Mouse (Mus musculus) lung, embryonic 14.5 days (tissue): Measurements from ENCODE around the gene Slc25a38. TPM values are rescaled to one million over a fixed set of nuclear protein-coding genes. Genes with fewer than 3 reads are reported as not detected.

Experiments used
- ATAC-seq: fragments of 200-750 bp; cut with Nextera tagmentation; 2 replicates; pipeline ENCODE4 v1.8.0; 2017; ENCODE audit warnings: mild to moderate bottlenecking, moderate TSS enrichment, moderate library complexity; ENCODE audit not compliant: insufficient read depth
- DNase-seq: peaks from one replicate; pipeline ENCODE4 v3.0.0-alpha.2; 2015
- H3K27ac ChIP-seq: fragments of 300-500 bp; sonication (generic); 2 replicates; pipeline ENCODE4 v1.5.1; 2014; ENCODE audit warnings: low read depth, mild to moderate bottlenecking, moderate library complexity
- H3K27me3 ChIP-seq: fragments of 300-500 bp; sonication (generic); 2 replicates; pipeline ENCODE4 v1.6.1; 2014; ENCODE audit warnings: low read length, control low read depth; ENCODE audit not compliant: insufficient read depth
- H3K36me3 ChIP-seq: fragments of 300-500 bp; sonication (generic); 2 replicates; pipeline ENCODE4 v1.6.1; 2014; ENCODE audit warnings: control low read depth; ENCODE audit not compliant: insufficient read depth
- H3K4me1 ChIP-seq: fragments of 300-500 bp; sonication (generic); 2 replicates; pipeline ENCODE4 v1.6.1; 2014; ENCODE audit warnings: antibody characterized with exemption, control low read depth; ENCODE audit not compliant: insufficient read depth
- H3K4me2 ChIP-seq: fragments of 300-500 bp; sonication (generic); 2 replicates; pipeline ENCODE4 v1.6.1; 2014; ENCODE audit warnings: mild to moderate bottlenecking
- H3K4me3 ChIP-seq: fragments of 300-500 bp; sonication (generic); 2 replicates; pipeline ENCODE4 v1.5.1; 2014; ENCODE audit warnings: low read depth, low read length
- H3K9ac ChIP-seq: fragments of 300-500 bp; sonication (generic); 2 replicates; pipeline ENCODE4 v1.6.1; 2014
- H3K9me3 ChIP-seq: fragments of 300-500 bp; sonication (generic); 2 replicates; pipeline ENCODE4 v1.6.1; 2016; ENCODE audit warnings: low read depth, low read length, control low read depth
- CTCF ChIP-seq: IDR thresholded peaks from 2 replicates; pipeline ENCODE4 v1.5.1; 2016; ENCODE audit warnings: antibody characterized with exemption, low read depth
- WGBS: fragments of 180-500 bp; shearing (Covaris S2); extraction: QIAGEN DNeasy Blood & Tissue Kit; methylation state at CpG from one replicate; pipeline ENCODE4 v1.1.7; 2014; 5-methylcytosine and 5-hydroxymethylcytosine counted together
- polyA plus RNA-seq: library from polyadenylated mRNA; unstranded; fragments of >200 nt; fragmentation: Nextera tagmentation; extraction: Ambion mirVana; gene quantifications from 2 replicates; pipeline ENCODE4 v1.2.1, GENCODE M21; 2014

Slc25a38 gene
- polyA plus RNA-seq, 1 experiment from 2014 or later: 31.4 TPM

GRCm38 (mm10) chr9:120074516-120074915 lies 35.7 kb upstream of the Slc25a38 start:
- 78% methylated on average over 7 of the region's 7 CpGs for WGBS
- no peaks in the 10 kb centered on the region for H3K27me3 ChIP-seq
- H3K4me1 ChIP-seq: no peaks in the 10 kb centered on the region
- H3K9me3 ChIP-seq: no peaks in the 10 kb centered on the region
- no peak overlapping the region for H3K9ac ChIP-seq
- no peak for DNase-seq
- no peaks in the 10 kb centered on the region for H3K36me3 ChIP-seq
- TF ChIP-seq CTCF: no peak
- H3K4me2 ChIP-seq: no peak overlapping the region
- H3K4me3 ChIP-seq: no peak overlapping the region
- ATAC-seq: no peak
- H3K27ac ChIP-seq: no peak overlapping the region

DNA sequence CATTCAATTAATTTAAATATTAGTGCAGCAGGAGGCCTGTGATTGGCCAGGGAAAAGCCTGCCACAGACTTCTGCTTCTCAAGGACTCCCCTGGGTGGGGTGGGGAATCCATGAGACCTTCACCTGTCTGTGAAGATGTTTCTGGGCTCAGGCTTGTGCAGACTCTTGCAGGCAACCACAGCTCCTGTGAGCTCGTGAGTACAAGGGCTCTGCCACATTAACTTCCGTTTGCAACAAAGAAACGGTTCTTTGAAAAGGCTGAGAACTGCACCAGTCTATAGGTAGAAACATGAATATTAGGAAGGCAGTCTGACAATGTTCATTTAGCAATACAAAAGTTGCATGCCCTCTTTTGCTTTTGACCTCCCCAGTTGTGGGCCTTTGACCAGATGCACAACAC lies 31.9 kb upstream of the Slc25a38 start:
- Histone ChIP-seq H3K4me1 (no peaks in the 10 kb centered on the region), H3K27me3 (no peaks in the 10 kb centered on the region), H3K9ac (no peak overlapping the region), H3K4me3 (no peak overlapping the region), H3K27ac (no peak overlapping the region), H3K9me3 (no peaks in the 10 kb centered on the region), H3K36me3 (no peaks in the 10 kb centered on the region), H3K4me2 (no peak overlapping the region)
- DNase-seq: no peak
- TF ChIP-seq CTCF: no peak
- ATAC-seq: no peak
- 74% methylated on average over 3 of the region's 3 CpGs for WGBS

GRCm38 (mm10) chr9:120079901-120080300 lies 30.3 kb upstream of the Slc25a38 start:
- no peak overlapping the region for H3K27ac ChIP-seq
- TF ChIP-seq CTCF: no peak
- no peak overlapping the region for H3K4me3 ChIP-seq
- no peak overlapping the region for H3K9ac ChIP-seq
- DNase-seq (no peak), ATAC-seq (no peak)
- no peak overlapping the region for H3K4me2 ChIP-seq
- no peaks in the 10 kb centered on the region for H3K4me1 ChIP-seq
- H3K27me3 ChIP-seq: no peaks in the 10 kb centered on the region
- WGBS: 64% methylated on average over 7 of the region's 7 CpGs
- no peaks in the 10 kb centered on the region for H3K9me3 ChIP-seq
- H3K36me3 ChIP-seq: no peaks in the 10 kb centered on the region

DNA sequence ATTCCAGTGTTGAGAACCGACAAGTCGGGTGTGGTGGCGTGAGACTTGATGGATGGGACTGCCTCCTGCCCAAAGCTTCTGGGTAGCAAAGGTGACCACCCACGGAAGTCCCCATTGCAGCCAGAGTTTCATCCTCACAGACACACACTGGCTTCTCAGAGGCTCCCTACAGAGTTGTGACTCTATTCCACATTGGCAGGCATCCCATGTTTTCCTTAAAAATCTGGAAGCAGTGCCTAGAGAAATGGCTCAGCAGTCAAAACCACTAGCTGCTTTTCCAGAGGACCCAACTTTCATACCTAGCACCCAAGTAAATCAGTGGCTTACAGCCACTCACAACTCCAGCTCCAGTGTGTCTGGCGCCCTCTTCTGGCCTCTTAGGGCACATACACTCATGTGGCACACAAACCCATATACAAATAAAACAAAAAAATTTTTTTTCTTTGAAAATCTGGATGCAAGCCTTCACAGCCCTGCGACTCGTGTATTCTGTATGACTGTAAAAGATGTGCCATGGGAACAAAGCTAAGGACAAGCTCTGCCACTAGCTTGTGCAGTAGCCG lies 29.5 kb upstream of the Slc25a38 start:
- ATAC-seq: no peak
- WGBS: 63% methylated on average over 8 of the region's 8 CpGs

GRCm38 (mm10) chr9:120081247-120081646 lies 28.9 kb upstream of the Slc25a38 start:
- no peak for ATAC-seq
- H3K4me2 ChIP-seq: no peak overlapping the region
- no peaks in the 10 kb centered on the region for H3K36me3 ChIP-seq
- H3K4me1 ChIP-seq: no peaks in the 10 kb centered on the region
- no peaks in the 10 kb centered on the region for H3K27me3 ChIP-seq
- H3K4me3 ChIP-seq: no peak overlapping the region
- WGBS: 68% methylated on average over 6 of the region's 6 CpGs
- no peak overlapping the region for H3K27ac ChIP-seq
- peak; percentile 13 for DNase-seq
- H3K9me3 ChIP-seq: no peaks in the 10 kb centered on the region
- no peak overlapping the region for H3K9ac ChIP-seq
- TF ChIP-seq CTCF: peak; percentile 31

More for the DNA sequence above, 29.5 kb upstream of the Slc25a38 start:
- DNase-seq: peak; percentile 46
- no peak overlapping the region for H3K9ac ChIP-seq
- no peaks in the 10 kb centered on the region for H3K36me3 ChIP-seq
- peak; percentile 12; the same call in 1 of the 2 replicates for TF ChIP-seq CTCF
- H3K4me2 ChIP-seq: no peak overlapping the region
- no peaks in the 10 kb centered on the region for H3K9me3 ChIP-seq
- H3K4me1 ChIP-seq: no peaks in the 10 kb centered on the region
- no peak overlapping the region for H3K27ac ChIP-seq
- H3K4me3 ChIP-seq: no peak overlapping the region
- H3K27me3 ChIP-seq: no peaks in the 10 kb centered on the region

DNA sequence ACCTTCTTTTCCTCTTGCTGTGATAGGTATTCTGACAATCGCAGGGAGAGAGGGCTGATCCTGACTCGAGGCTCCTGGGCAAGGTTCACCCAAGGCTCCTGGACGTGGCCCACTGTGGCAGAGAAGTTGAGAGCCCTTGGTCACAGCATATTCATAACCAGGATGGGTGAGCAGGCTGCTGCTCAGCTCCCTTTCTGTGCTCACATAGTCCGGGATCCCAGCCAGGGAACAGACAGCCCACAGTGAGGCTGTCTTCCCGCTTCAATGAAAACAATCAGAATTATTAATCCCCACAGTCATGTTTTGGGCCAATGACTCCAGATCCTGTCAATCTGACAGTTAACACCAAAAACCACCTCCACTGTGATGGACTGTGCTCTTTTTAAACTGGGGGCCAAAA lies 28.2 kb upstream of the Slc25a38 start:
- no peak for DNase-seq
- TF ChIP-seq CTCF: no peak
- Histone ChIP-seq H3K9me3 (no peaks in the 10 kb centered on the region), H3K4me2 (no peak overlapping the region), H3K9ac (no peak overlapping the region), H3K4me3 (no peak overlapping the region), H3K27me3 (no peaks in the 10 kb centered on the region), H3K36me3 (no peaks in the 10 kb centered on the region), H3K27ac (no peak overlapping the region), H3K4me1 (no peaks in the 10 kb centered on the region)
- ATAC-seq: no peak
- WGBS: 79% methylated on average over 5 of the region's 5 CpGs

GRCm38 (mm10) chr9:120082691-120083090 lies 27.5 kb upstream of the Slc25a38 start:
- 84% methylated on average over 4 of the region's 4 CpGs for WGBS

More at GRCm38 (mm10) chr9:120082691-120083090, 27.5 kb upstream of the Slc25a38 start:
- H3K9me3 ChIP-seq: no peaks in the 10 kb centered on the region
- no peak for TF ChIP-seq CTCF
- H3K4me1 ChIP-seq: no peaks in the 10 kb centered on the region
- H3K4me2 ChIP-seq: no peak overlapping the region
- ATAC-seq (no peak), DNase-seq (no peak)
- no peak overlapping the region for H3K4me3 ChIP-seq
- no peak overlapping the region for H3K9ac ChIP-seq
- no peaks in the 10 kb centered on the region for H3K27me3 ChIP-seq
- H3K36me3 ChIP-seq: no peaks in the 10 kb centered on the region
- no peak overlapping the region for H3K27ac ChIP-seq
